Mouse (Mus musculus) kidney, adult 2 months (tissue): ENCODE measurements around the gene Acp2. TPM values are rescaled to one million over a fixed set of nuclear protein-coding genes. Genes with fewer than 3 reads are reported as not detected.

Experiments
- DNase-seq: peaks from one replicate; pipeline ENCODE4 v3.0.0; 2021
- H3K27ac ChIP-seq: fragments of 200-500 bp; 2 replicates; pipeline ENCODE4 v1.5.1; 2012; ENCODE audit warnings: low read depth, low read length, control low read depth, inconsistent platforms; ENCODE audit not compliant: insufficient read depth
- H3K27me3 ChIP-seq: fragments of 200-500 bp; replicated peaks from 2 replicates; pipeline ENCODE4 v1.6.1; 2012; ENCODE audit warnings: mild to moderate bottlenecking, moderate library complexity, low read length, inconsistent platforms; ENCODE audit not compliant: control insufficient read depth, insufficient read depth
- H3K36me3 ChIP-seq: fragments of 200-500 bp; 2 replicates; pipeline ENCODE4 v1.6.1; 2012; ENCODE audit warnings: mild to moderate bottlenecking, moderate library complexity, low read length, inconsistent platforms; ENCODE audit not compliant: control insufficient read depth, insufficient read depth
- H3K4me1 ChIP-seq: fragments of 200-500 bp; 2 replicates; pipeline ENCODE4 v1.6.1; 2011; ENCODE audit warnings: low read length; ENCODE audit not compliant: control insufficient read depth, insufficient read depth
- H3K4me3 ChIP-seq: fragments of 200-500 bp; 2 replicates; pipeline ENCODE4 v1.5.1; 2011; ENCODE audit warnings: mild to moderate bottlenecking, low read depth, low read length, control low read depth; ENCODE audit not compliant: insufficient read depth
- CTCF ChIP-seq: fragments of 200-500 bp; conservative IDR thresholded peaks from 2 replicates; pipeline ENCODE4 v1.5.1; 2011; ENCODE audit warnings: low read depth, mild to moderate bottlenecking, control low read depth, low read length, moderate library complexity, mixed read lengths; ENCODE audit not compliant: insufficient read depth, insufficient read length
- POLR2A ChIP-seq: fragments of 200-500 bp; IDR thresholded peaks from one replicate; pipeline ENCODE4 v1.6.1; 2011; ENCODE audit warnings: low read depth, low read length, control low read depth
- WGBS: fragments of 180-500 bp; shearing (Covaris S2); methylation state at CpG from one replicate; pipeline ENCODE4 v1.1.7; 2018; 5-methylcytosine and 5-hydroxymethylcytosine counted together
- polyA plus RNA-seq: library from polyadenylated mRNA; depleted of rRNA; stranded (reverse); fragments of >200 nt; gene quantifications from 2 replicates; pipeline ENCODE4 v1.2.3, GENCODE M21; 2012

Gene Acp2
- polyA plus RNA-seq, 1 experiment: 27.0 TPM

DNA sequence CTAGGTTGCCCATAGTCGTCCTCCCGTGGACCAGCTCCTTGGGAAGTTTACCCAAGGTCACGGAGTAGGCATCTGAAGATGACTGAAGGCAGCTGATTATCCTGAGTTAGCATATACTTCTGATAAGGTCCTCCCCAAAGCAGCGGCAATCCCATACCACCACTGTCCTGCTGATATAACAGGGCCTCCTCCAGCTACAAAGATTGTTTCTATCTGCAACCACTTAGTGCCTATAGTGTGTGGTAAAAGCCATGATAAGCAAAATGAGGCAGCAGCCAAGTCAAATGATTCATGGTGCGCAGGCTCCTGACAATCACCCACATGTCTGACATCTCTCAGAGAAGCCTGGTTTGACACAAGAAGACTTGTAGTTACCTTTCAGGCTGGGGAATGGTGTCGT is 37.7 kb upstream of the Acp2 start:
- no peaks in the 10 kb centered on the region for H3K27me3 ChIP-seq
- H3K36me3 ChIP-seq: no peaks in the 10 kb centered on the region; the same call in none of the 2 replicates
- no peak overlapping the region for H3K4me3 ChIP-seq
- no peak for DNase-seq
- no peaks in the 10 kb centered on the region for H3K4me1 ChIP-seq
- WGBS: 93% methylated on average over 6 of the region's 6 CpGs
- no peak overlapping the region for H3K27ac ChIP-seq
- TF ChIP-seq CTCF (no peak), POLR2A (no peak)

DNA sequence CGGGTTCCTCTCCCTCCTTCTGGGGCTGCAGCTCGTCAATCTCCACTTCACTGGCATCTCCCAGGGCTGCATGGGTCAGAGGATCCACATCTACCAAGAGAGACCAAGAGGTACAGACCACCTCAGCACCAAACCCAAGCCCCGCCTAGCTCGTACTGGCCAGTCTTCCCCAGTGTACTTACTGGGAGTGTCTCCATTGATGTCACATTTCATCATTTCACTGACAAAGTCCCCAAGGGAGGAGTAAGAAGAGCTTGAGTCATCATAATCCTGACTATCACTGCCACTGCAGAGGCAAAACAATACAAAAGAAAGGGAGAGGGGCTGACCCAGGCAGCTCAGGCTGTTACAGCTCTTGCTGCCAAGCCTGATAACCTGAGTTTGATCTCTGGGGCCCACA is 35.1 kb upstream of the Acp2 start:
- DNase-seq: no peak
- Histone ChIP-seq H3K27me3 (no peaks in the 10 kb centered on the region), H3K36me3 (no peaks in the 10 kb centered on the region; the same call in none of the 2 replicates), H3K4me1 (no peaks in the 10 kb centered on the region), H3K4me3 (no peak overlapping the region), H3K27ac (no peak overlapping the region)
- no peak for TF ChIP-seq CTCF
- TF ChIP-seq POLR2A: no peak
- WGBS: 83% methylated on average over 4 of the region's 4 CpGs

DNA sequence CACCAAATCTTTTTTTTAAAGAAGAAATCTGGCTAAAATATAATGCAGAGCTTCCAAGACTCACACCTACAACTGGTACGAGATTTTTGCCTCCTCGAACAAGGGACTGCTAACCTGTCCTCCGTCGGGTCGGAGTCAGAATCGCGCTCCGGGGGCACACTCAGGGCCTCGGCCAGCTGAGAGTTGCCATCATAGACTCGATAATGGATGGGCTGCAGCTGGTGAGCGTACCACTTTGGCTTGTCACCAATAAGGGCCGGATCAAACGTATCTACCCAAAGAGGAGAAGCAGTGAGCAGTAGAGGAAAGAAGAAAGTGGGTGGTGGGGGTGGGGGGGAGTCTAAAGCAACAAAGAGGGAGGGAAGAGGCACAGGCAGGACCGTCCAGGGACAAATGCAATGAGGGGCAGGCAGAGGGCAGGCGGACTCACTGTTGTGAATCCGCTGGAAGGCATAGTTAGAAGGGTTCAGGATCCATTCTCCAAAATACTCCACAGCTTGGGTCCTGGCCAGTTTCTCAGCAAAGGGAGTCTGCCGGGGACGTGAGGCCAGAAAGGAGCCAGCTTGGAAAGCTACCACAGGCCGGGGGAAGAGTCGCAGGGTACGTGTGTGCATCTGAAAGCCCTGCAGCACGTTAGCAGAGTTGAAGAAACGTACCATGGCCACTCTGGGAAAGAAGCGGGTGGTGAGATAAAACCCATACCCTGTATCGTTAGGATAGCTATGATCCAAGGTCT is 32.9 kb upstream of the Acp2 start:
- TF ChIP-seq POLR2A: no peak
- no peak for TF ChIP-seq CTCF
- H3K27ac ChIP-seq: no peak overlapping the region
- no peak overlapping the region for H3K4me3 ChIP-seq
- no peaks in the 10 kb centered on the region for H3K27me3 ChIP-seq
- no peak for DNase-seq
- H3K36me3 ChIP-seq: no peaks in the 10 kb centered on the region; the same call in none of the 2 replicates
- no peaks in the 10 kb centered on the region for H3K4me1 ChIP-seq
- WGBS: 88% methylated on average over 25 of the region's 25 CpGs

DNA sequence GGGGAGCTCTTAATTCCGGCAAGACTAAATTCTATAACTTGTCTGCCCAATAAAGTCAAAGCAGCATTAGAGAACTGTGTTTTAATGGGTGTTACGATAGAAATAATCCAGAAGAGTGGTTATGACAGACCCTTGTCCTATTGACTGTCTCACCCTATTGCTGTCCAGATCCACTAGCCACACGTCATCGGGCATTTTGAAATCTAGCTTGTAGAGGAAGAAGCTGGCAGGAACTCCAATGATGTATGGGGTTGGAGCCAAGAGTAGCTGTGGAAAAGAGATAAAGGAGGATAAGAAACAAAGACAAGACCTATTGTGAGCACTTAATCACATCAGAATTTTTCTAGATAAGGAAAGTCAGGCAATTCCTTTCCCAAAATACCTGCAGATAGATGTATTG is 27.2 kb upstream of the Acp2 start:
- H3K4me1 ChIP-seq: no peaks in the 10 kb centered on the region
- 88% methylated on average over 4 of the region's 4 CpGs for WGBS
- H3K27me3 ChIP-seq: no peaks in the 10 kb centered on the region
- H3K27ac ChIP-seq: no peak overlapping the region
- H3K4me3 ChIP-seq: no peak overlapping the region
- DNase-seq: no peak
- peaks cover 3% of the 10 kb centered on the region for H3K36me3 ChIP-seq
- TF ChIP-seq CTCF (no peak), POLR2A (no peak)

DNA sequence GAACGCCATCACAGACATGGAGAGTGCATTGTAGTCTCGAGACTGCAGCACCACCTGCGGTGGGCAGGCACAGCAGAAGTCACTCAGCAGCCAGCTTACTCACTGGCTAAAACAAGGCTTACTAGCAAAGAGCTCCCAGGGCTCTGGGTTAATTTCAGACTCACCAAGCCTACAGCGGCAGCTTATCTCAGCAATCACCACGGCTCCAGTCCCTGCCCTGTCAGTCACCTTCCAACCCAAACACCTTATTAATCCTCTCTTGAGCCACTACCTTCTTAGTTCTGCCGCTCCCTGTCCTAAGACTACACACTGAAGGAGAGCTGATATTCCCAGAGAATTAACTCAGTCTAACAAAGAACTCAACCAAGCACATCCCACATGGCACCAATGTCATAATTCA is 26.5 kb upstream of the Acp2 start:
- 80% methylated on average over 6 of the region's 6 CpGs for WGBS
- no peak for TF ChIP-seq CTCF
- no peak for TF ChIP-seq POLR2A
- no peak overlapping the region for H3K4me3 ChIP-seq
- no peaks in the 10 kb centered on the region for H3K4me1 ChIP-seq
- no peak overlapping the region for H3K27ac ChIP-seq
- no peaks in the 10 kb centered on the region for H3K27me3 ChIP-seq
- no peak for DNase-seq
- H3K36me3 ChIP-seq: peaks cover 3% of the 10 kb centered on the region

DNA sequence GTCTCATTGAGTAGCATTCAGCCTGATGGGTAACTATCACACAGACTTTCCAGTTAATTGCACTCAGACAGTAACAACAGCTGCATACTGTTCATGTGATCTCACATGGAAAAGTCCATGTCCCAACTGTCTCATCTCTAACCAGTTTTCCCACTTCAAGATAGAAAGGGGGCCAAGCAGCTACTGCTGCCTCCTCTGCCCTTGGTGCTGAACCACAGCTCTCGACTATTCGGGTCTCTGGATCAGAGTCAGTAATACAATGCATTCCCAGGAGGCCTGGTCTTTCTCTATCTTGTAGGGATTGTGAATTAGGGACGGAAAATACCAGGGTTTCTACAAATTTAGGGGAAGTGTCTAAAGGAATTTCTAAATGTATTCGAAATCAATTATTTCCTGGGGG is 22.9 kb upstream of the Acp2 start:
- no peak for DNase-seq
- no peaks in the 10 kb centered on the region for H3K27me3 ChIP-seq
- H3K36me3 ChIP-seq: peaks cover 3% of the 10 kb centered on the region
- no peak overlapping the region for H3K27ac ChIP-seq
- TF ChIP-seq CTCF (no peak), POLR2A (no peak)
- no peak overlapping the region for H3K4me3 ChIP-seq
- H3K4me1 ChIP-seq: peaks cover 4% of the 10 kb centered on the region; the same call in 1 of the 2 replicates
- WGBS: 52% methylated on average over 4 of the region's 4 CpGs

DNA sequence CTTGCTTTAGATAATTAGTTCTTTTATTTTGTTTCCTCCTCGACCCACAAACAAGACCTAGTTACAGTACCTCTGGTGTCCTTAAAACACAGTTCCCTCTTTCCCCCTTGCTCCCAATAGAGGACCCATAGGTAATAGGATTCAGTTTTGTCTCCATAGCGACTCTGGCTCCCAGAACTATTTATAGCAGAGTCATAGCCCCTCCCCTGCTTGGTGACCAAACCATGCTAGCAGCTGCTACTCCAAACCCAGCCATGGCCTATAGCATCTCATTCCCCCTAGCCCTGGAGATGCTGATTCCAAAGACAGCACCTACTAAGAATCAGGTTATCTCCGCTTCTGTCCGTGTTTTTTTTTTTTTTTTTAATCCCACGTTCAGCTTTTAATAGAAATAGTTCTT is 22.0 kb upstream of the Acp2 start:
- Histone ChIP-seq H3K4me3 (no peak overlapping the region), H3K27ac (no peak overlapping the region), H3K27me3 (no peaks in the 10 kb centered on the region), H3K4me1 (peaks cover 4% of the 10 kb centered on the region; the same call in 1 of the 2 replicates), H3K36me3 (peaks cover 2% of the 10 kb centered on the region; the same call in 1 of the 2 replicates)
- 69% methylated on average over 5 of the region's 5 CpGs for WGBS
- no peak for DNase-seq
- TF ChIP-seq CTCF (no peak), POLR2A (no peak)
